Mouse (Mus musculus): ENCODE measurements around the gene Tuba8.

The Tuba8 gene

GRCm38 (mm10) chr6:121226744-121227143 is 16.2 kb downstream of the Tuba8 start:
- 86% methylated on average over 2 of the region's 2 CpGs for WGBS

GRCm38 (mm10) chr6:121228421-121228820 is 17.9 kb downstream of the Tuba8 start:
- WGBS: 74% methylated on average over 8 of the region's 8 CpGs

- WGBS: 68% methylated on average over 1 of the region's 1 CpGs
These were observed 22.2 kb downstream of the Tuba8 start for GRCm38 (mm10) chr6:121232652-121233051.

GRCm38 (mm10) chr6:121236386-121236785 is 25.9 kb downstream of the Tuba8 start:
- 90% methylated on average over 2 of the region's 2 CpGs for WGBS

GRCm38 (mm10) chr6:121238209-121238608 is 27.7 kb downstream of the Tuba8 start:
- WGBS: 91% methylated on average over 4 of the region's 4 CpGs

GRCm38 (mm10) chr6:121241780-121242179 is 31.3 kb downstream of the Tuba8 start:
- WGBS: 94% methylated on average over 2 of the region's 2 CpGs

- WGBS: 70% methylated on average over 10 of the region's 10 CpGs
These were observed 32.7 kb downstream of the Tuba8 start for GRCm38 (mm10) chr6:121243161-121243560.

GRCm38 (mm10) chr6:121245127-121246036 is 34.9 kb downstream of the Tuba8 start, which contains the start of gene Usp18:
Gene Usp18 (plus strand): TSS chr6:121245906.
- 6% methylated on average over 35 of the region's 35 CpGs for WGBS

GRCm38 (mm10) chr6:121246037-121246361 is 35.5 kb downstream of the Tuba8 start:
- WGBS: 8% methylated on average over 4 of the region's 4 CpGs

GRCm38 (mm10) chr6:121250406-121250805 is 39.9 kb downstream of the Tuba8 start:
- WGBS: 90% methylated on average over 1 of the region's 1 CpGs

- WGBS: 76% methylated on average over 5 of the region's 5 CpGs
These were observed 40.8 kb downstream of the Tuba8 start for GRCm38 (mm10) chr6:121251256-121251655.

- WGBS: 30% methylated on average over 9 of the region's 9 CpGs
These were observed 50.1 kb downstream of the Tuba8 start for GRCm38 (mm10) chr6:121260548-121260947.

GRCm38 (mm10) chr6:121261233-121261632 is 50.7 kb downstream of the Tuba8 start:
- 78% methylated on average over 8 of the region's 8 CpGs for WGBS

GRCm38 (mm10) chr6:121262004-121262403 is 51.5 kb downstream of the Tuba8 start:
- 95% methylated on average over 10 of the region's 10 CpGs for WGBS

GRCm38 (mm10) chr6:121262496-121262895 is 52.0 kb downstream of the Tuba8 start:
- 96% methylated on average over 11 of the region's 11 CpGs for WGBS

- 89% methylated on average over 6 of the region's 6 CpGs for WGBS
These were observed 59.7 kb downstream of the Tuba8 start for GRCm38 (mm10) chr6:121270156-121270555.

GRCm38 (mm10) chr6:121271707-121272074 is 61.2 kb downstream of the Tuba8 start:
- 16% methylated on average over 4 of the region's 4 CpGs for WGBS

GRCm38 (mm10) chr6:121272075-121272800 is 61.7 kb downstream of the Tuba8 start:
- WGBS: 6% methylated on average over 17 of the region's 17 CpGs

GRCm38 (mm10) chr6:121274356-121274755 is 63.9 kb downstream of the Tuba8 start:
- 84% methylated on average over 3 of the region's 3 CpGs for WGBS
